Mouse (Mus musculus) cerebellum, adult 2 months (tissue): Measurements from ENCODE around the gene Praf2.
A peak's percentile ranks its signal among the peaks of the same experiment; 100 is the strongest.

Source experiments
- CTCF ChIP-seq: fragments of 200-500 bp; IDR thresholded peaks from 2 replicates; pipeline ENCODE4 v1.5.1; 2011; ENCODE audit warnings: low read depth, mild to moderate bottlenecking, control low read depth, low read length, moderate library complexity, borderline replicate concordance; ENCODE audit not compliant: insufficient read depth
- POLR2A ChIP-seq: fragments of 200-500 bp; IDR thresholded peaks from 2 replicates; pipeline ENCODE4 v1.6.1; 2011; ENCODE audit warnings: low read length, control low read depth, borderline replicate concordance; ENCODE audit not compliant: insufficient read depth

DNA sequence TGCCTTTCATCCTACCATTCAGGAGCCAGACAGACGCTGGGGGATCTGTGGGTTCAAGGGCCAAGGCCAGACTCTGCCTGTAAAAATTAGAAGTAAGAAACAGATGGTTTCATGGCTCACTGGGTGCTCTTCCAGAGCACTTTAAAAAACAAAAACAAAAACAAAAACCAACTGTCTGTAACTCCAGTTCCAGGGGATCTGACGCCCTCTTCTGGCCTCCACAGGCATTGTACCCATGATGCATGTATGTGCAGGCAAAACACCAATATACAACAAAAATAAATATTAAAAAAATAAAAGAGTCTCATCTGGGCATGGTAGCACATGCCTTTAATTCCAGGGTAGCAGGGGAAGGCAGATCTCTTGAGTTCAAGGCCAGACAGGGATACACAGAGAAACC lies 44.5 kb downstream of the Praf2 start:
- peak; percentile 31; the same call in 1 of the 2 replicates for TF ChIP-seq CTCF
- TF ChIP-seq POLR2A = no peak
